Mouse (Mus musculus) layer of hippocampus, adult 11-12 months (tissue): ENCODE measurements at regions not wholly inside any gene's neighbourhood (a gene's known extent, or its start where the extent isn't known, plus 50 kb on each side); places are given as distances from the start of the nearest gene placed in this dataset.
"Not testable (repeated sequence)": the region's sequence is repeated elsewhere in the genome, so short reads cannot be mapped to it uniquely, and the experiment has no call there.

Experiments used
- DNase-seq: peaks from one replicate; pipeline ENCODE4 v3.0.0; 2022; ENCODE audit warnings: low spot score

DNA sequence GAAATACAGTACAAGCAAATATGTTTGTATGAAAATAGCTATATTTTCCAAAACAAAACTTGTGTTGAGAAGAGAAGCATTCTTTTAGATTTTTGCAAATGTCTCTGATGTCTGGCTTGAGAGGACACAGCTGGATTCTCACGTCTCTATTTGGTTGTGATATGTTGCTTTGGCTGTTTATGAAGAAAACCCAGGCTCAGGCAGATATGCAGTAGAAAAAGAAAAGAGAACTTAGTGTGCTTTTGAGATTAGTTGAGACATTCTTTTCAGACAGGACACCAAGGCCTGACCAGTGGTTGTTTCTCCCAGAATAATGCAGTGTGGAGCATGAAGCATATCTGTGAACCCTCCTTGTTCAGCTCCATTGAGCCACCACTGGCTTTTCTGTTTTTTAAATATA, 178.8 kb upstream of the Mamld1 start:
- DNase-seq, result no peak

DNA sequence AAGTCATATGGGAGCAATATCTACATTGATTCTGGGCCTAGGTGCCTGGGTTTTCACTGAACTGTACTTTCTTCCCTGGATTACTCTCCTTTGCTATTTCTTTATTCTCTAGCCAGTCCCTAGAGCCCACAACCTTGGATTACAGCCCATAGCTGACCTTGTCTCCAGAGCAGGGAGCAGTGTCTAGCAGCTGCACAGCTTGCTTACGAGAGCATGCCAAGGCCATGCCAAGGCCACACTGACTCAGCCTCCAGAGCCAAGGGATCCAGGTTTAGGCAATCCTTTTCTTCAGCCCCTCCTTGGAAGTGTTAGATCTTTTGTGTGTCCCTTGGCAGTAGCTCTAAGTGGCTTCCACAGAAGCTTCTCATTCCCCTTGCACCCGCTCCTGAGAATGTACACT, 168.7 kb upstream of the Mamld1 start:
- no peak for DNase-seq

DNA sequence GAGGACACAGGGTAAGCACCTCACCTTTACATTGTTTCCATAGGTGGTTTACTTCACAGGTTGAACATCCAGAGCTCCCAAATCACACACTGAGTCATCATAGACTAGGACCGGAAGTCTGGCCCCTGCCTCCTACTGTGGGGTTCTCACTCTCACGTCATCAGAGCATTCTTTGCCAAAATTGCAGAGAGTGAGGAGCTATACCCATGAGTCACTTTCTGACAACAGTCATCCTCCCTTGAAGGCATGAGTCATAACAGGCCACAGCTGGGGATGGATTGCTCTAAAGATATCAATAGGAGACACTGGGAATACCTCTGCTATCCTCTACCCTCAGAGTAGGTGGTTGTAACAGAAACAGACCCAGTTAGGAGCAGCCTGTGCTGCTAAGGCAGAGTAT, 166.6 kb upstream of the Mamld1 start:
- no peak for DNase-seq

DNA sequence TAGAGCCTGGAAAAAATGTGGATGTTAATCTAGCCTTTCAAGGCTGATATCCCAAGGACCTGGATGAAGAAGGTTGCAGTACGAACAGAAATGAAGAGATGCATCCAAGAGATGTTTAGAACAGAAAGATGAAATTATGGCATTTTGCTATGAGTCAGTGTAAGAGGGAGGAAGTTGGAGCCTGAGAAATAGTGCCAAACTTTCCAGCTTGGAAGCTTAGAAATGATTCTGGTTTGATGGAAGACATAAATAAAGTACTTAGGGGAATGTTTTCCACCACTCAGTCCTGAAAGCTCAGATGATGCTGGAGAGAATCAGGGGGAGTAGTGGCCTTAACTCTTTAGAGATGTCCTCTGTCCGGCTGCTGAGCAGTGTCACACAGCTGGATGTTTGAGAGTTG, 155.5 kb upstream of the Mamld1 start:
- DNase-seq, result no peak

DNA sequence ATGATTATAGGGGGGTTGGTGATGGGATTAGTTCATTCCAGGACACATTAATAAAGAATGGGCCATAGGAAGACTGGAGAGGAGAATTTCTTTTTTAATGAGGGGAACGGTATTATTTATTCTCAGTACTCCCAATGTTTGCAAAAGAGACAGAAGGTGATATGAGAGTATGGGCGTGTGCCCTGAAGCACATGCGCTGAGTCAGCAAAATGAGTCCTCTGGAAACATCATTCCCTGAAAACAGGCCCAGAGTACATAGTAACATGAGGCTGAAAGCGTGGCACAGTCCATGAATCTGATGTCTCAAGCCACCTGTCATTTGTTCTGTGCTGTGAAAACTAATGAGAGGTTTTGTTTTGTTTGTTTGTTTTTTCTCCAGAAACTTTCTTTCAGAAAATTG, 154.5 kb upstream of the Mamld1 start:
- DNase-seq, result peak; percentile 6

DNA sequence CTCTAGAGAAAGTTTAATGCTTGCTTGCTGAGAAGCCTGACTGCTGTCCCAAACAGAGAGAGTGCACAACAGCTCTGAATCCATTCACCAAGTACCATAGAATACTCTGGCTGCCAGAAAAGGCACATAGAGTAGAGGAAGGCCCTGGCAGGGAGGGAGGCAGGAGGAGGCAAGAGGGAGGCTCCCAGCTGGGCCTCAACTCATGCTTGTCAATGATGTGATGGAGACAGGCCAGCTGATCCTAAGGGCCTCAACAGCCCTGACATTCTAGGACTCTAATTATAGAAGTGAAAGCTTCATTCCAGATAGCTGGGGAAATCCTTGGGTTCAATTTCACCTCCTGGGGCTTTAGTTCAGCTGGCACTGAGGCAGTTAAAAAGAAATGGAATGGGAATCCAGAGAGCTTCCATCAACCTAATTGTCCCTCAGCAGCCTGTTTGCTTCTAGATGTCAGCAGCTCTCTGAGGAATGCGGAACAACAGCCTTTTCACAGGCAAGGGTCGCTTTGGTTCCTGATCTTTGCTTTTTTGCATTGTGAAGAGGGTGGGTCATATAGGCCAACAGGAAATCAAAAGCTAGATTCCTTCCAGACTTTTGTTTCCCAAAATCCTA, 152.8 kb upstream of the Mamld1 start:
- no peak for DNase-seq

DNA sequence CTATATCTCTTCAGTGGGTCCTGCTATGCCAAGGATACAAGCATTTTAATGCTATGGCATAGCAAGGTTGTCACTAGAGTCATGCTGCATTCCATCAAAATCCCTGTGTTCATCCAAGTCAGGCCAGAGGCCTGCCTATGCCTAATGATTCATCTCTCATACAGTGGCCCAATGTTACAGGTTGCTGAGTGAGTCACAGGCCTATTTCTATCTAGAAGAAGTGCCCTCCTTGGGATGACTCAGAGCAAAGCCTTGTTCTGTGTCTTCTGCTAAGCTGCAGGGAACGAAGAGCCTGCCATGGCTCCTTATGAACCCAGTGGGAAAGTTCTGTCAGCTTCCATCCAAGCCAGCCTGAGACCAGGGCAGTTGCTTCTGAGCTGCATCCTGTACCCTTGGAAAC, 151.2 kb upstream of the Mamld1 start:
- DNase-seq, result not testable (repeated sequence)

DNA sequence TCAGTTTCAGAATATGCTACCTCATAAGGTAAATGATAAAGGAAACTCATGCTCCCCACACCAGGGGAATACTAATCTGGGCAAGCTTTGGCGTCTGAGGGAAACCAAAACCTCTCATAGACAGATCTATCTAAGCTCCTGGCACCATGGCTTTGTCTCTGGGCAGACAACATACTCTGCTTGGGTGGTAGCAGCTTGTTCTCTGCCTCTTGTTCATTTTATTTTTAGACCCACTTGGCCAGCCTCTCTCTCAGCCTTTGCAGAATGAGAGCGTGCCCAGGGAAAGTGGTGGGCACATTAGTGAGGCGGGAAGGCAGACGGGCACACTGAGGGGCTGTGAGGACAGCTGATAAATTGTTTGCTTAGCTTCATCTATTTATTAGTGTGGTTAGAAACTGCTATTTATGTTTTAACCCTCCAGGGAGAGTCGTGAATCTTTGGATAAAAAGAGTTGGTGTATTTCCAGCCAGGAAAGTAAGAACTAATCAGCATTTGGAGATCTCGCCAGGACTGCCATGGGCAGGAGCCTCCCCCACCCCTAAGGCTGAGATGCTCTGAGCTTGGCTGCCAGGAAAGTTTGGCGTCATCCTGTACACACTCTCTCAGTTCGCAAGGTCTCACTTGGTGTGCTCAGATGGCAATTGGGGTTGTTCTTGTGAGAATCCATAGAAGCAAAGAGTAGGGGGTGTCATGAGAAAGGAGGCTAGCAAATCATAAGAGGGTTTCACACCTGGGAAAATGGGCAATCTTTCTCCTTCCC, 150.2 kb upstream of the Mamld1 start:
- DNase-seq, result peak; percentile 53

DNA sequence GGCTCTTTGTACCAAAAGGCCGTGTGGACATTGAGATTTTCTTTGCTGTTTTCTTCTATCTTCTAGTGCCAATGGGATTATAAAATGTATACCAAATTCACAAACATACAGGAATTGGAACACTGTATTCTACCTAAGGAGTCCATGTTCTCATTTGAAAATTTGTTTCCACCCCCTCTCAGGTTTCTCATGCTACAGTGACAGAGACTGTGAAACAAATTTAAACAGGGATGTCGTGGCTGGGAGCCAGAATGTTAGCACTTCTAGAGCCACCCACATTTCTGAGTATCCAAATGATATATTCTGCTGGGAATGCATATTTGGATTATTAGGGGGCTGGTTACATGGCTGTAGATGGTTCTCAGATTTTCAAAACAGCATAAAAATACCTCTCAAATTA, 124.4 kb upstream of the Mamld1 start:
- DNase-seq, result no peak

DNA sequence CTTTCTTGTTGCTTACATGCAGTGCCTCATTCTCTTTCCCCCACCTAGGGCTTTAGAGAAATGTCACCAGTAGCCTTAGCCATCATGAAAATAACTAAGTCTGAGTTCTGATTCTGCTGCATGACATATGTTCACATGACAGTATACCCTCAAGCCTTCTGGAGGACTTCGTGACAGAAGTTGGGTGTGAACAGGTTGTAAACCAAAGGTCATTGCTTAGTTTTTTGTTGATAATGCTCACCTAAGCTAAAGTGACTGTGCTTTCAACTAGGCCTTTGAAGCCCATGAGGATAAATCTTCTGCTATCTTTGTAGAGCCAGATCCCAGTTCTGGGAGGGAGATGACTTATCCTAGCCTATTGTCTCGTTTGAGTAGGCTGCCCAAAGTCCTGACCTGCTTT, 118.1 kb upstream of the Mamld1 start:
- no peak for DNase-seq

DNA sequence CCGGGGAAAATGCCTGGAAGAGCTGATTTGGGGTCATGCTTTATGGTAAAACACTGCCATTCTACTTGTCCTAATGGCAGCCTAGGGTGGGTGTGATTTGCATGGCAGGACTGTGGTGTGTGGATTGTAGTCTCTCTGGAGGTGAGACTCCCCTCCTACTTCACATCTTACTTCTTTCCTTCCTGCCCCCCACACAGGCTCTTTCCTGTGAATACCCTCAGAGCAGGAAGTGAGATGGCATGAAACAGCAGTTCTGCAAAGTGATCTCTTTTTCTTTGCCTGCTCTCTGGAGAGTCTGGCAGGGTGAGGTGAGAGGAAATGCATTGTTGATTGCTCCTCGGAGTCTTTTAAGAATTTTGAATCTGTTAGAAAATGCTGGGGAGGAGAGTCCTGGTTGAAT, 104.7 kb upstream of the Mamld1 start:
- no peak for DNase-seq

DNA sequence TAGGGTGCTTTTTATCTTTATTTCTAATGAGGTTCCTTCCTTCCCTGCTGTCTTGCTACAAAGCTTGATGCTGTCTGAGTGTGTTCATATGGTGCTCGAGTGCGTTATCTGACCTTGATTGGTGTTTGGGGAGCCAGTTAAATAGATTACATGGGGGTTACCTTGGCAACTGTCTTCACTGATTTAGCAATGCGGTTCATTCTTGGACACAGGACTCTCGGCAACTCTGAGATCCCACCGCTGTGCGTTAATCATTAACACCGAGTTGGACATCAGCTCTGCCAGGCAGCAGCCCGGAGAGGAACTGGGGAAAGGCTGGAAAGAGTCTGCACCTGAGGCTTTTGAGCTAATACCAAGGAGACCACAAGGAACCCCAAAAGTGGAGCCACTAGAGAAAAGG, 104.0 kb upstream of the Mamld1 start:
- no peak for DNase-seq

DNA sequence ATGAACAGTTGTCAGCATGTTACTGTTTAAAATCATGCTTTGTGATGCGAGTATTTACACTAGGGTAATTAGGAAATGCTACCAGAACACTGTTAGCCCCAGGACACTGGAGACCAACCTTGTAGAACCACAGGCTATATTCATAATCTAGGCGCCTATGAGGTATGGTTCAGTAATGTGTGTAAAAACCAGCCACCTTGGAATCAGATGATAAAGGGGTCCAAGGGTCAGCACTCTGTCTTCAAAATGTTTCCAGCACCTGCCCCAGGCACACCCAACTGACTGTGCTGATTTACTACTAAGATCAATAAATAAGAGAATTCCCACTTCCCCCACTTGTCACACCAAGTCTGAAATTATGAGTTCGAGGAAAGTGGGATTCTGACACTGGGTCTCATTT, 100.8 kb upstream of the Mamld1 start:
- DNase-seq, result no peak

DNA sequence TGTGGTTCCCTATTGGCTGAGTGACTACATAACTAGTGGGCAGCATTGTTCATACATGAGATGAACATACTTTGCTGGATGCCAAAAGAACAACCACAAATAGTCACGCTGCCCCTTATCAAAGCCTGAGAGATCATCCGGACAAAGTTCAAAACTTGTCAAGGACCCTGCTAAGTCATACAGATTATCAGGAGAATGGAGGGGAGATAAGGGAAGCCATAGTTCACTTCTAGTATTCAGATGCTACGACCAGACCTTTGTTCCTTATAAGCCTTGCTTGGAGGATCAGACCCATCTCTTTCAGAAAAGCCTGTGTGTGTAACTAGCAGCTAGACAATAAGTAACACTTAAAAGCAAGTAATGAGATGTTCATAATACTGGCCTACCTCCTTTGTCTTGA, 97.0 kb upstream of the Mamld1 start:
- DNase-seq, result no peak
